Mouse (Mus musculus): ENCODE results near the gene Kcng4. TPM values are rescaled to one million over a fixed set of nuclear protein-coding genes. Genes with fewer than 3 reads are reported as not detected.

Kcng4 gene
- polyA plus RNA-seq, 1 experiment from 2014 or later = not detected

DNA sequence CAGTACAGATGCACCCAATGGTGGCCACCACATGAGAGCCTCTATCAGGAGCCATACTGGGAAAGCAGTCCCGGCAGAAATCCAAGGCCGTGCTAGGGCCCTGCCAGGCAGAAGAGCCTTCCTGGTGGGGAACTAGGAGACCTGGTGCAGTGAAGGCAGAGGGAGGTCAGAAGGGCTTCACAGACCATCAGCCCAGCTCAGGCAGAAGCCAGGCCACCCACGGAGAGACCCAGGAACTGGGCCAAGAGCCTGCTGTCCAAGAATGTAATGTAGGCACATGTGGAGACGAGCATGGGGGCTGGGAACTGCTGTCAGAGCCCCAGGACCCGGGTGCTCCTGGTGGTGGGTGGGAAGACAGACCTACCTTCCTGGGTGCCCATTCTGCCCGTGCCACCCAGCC is 29.8 kb upstream of the Kcng4 start:
- Histone ChIP-seq H3K4me1 (replicated peaks) (peaks cover 51% of the 10 kb centered on the region), H3K4me2 (no peak overlapping the region), H3K27me3 (replicated peaks) (0 out of 2 replicates have a peak, but pooled peaks cover 10% of the 10 kb centered on the region), H3K9me3 (replicated peaks) (no peaks in the 10 kb centered on the region), H3K4me3 (no peak overlapping the region), H3K9ac (no peak overlapping the region), H3K27ac (ENCODE audit: poor library complexity, severe bottlenecking) (no peak overlapping the region), H3K36me3 (no peaks in the 10 kb centered on the region)
- no peak for ATAC-seq (ENCODE audit: insufficient number of reproducible peaks, low FRiP score)
- 66% methylated on average over 6 of the region's 6 CpGs for WGBS

GRCm38 (mm10) chr8:119663440-119663839 is 28.0 kb upstream of the Kcng4 start:
- Histone ChIP-seq H3K4me3 (no peak overlapping the region), H3K9me3 (replicated peaks) (no peaks in the 10 kb centered on the region), H3K27ac (ENCODE audit: poor library complexity, severe bottlenecking) (no peak overlapping the region), H3K36me3 (no peaks in the 10 kb centered on the region), H3K4me1 (replicated peaks) (peaks cover 40% of the 10 kb centered on the region), H3K27me3 (replicated peaks) (0 out of 2 replicates have a peak, but pooled peaks cover 10% of the 10 kb centered on the region), H3K4me2 (no peak overlapping the region), H3K9ac (no peak overlapping the region)
- WGBS = 60% methylated on average over 11 of the region's 11 CpGs
- ATAC-seq (ENCODE audit: insufficient number of reproducible peaks, low FRiP score) = no peak

- Histone ChIP-seq H3K27me3 (replicated peaks) (no peaks in the 10 kb centered on the region), H3K9me3 (replicated peaks) (no peaks in the 10 kb centered on the region; the same call in 1 of the 2 replicates), H3K27ac (ENCODE audit: poor library complexity, severe bottlenecking) (no peak overlapping the region), H3K4me1 (replicated peaks) (peaks cover 37% of the 10 kb centered on the region), H3K4me3 (no peak overlapping the region), H3K4me2 (no peak overlapping the region), H3K36me3 (no peaks in the 10 kb centered on the region), H3K9ac (no peak overlapping the region)
- WGBS = 70% methylated on average over 6 of the region's 6 CpGs
- no peak for ATAC-seq (ENCODE audit: insufficient number of reproducible peaks, low FRiP score)
Observed at GRCm38 (mm10) chr8:119661892-119662291, 26.4 kb upstream of the Kcng4 start.

DNA sequence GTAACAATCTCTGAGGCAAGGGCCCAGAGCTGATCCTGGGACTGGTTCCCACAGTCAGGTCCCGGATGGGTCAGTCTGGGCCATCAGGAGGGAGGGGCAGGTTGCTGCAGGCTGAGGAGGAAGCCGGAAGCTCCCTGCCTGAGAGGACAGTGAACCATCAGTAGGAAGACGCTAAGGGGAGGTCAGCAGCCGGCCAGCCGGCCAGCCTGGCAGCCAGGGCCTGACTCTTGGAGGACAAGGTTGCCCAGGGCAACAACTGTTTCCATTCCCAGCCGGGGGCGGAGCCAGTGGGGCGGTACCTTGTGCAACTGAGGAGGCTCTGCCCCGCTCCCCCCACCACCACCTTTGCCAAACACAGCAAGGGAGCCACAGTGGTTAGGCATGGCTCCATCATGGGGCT is 25.6 kb upstream of the Kcng4 start:
- H3K9me3 ChIP-seq (replicated peaks) = no peaks in the 10 kb centered on the region; the same call in 1 of the 2 replicates
- ATAC-seq (ENCODE audit: insufficient number of reproducible peaks, low FRiP score) = peak; percentile 67
- no peaks in the 10 kb centered on the region for H3K36me3 ChIP-seq
- peaks cover 29% of the 10 kb centered on the region for H3K4me1 ChIP-seq (replicated peaks)
- WGBS = 11% methylated on average over 9 of the region's 9 CpGs
- no peak overlapping the region for H3K4me3 ChIP-seq
- peak overlapping the region; percentile 0; the same call in 1 of the 2 replicates for H3K4me2 ChIP-seq
- H3K27ac ChIP-seq (ENCODE audit: poor library complexity, severe bottlenecking) = no peak overlapping the region
- no peaks in the 10 kb centered on the region for H3K27me3 ChIP-seq (replicated peaks)
- H3K9ac ChIP-seq = 0 out of 2 replicates have a peak overlapping the region, but pooled peaks have one; percentile 10

- H3K9me3 ChIP-seq (replicated peaks) = no peaks in the 10 kb centered on the region; the same call in 1 of the 2 replicates
- no peak overlapping the region for H3K9ac ChIP-seq
- H3K4me2 ChIP-seq = no peak overlapping the region
- H3K27me3 ChIP-seq (replicated peaks) = no peaks in the 10 kb centered on the region
- H3K4me1 ChIP-seq (replicated peaks) = peaks cover 27% of the 10 kb centered on the region
- no peak overlapping the region for H3K4me3 ChIP-seq
- WGBS = 38% methylated on average over 5 of the region's 5 CpGs
- no peaks in the 10 kb centered on the region for H3K36me3 ChIP-seq
- no peak for ATAC-seq (ENCODE audit: insufficient number of reproducible peaks, low FRiP score)
- no peak overlapping the region for H3K27ac ChIP-seq (ENCODE audit: poor library complexity, severe bottlenecking)
Observed at GRCm38 (mm10) chr8:119656709-119657464, 21.4 kb upstream of the Kcng4 start.

DNA sequence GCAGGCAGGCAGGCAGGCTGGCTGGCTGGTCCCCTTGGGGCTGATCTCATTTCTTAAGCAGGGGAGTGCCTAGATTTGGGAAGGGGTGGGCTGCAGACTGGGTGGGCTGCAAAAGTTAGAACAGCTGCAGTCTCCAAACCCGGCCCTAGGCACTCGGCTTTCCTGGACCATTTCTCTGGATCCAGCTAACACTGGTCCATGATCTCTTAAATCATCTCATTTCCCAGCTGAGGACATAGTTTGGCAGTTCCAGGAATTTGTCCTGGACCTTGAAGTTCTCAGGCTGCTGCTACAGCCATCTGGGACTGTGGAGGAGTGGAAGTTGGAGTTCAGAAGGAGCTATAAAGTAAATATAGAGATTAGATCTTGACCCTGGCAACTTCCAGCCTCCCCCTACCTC is 15.8 kb upstream of the Kcng4 start:
- no peak overlapping the region for H3K4me2 ChIP-seq
- H3K36me3 ChIP-seq = no peaks in the 10 kb centered on the region
- no peak overlapping the region for H3K9ac ChIP-seq
- 54% methylated on average over 2 of the region's 2 CpGs for WGBS
- H3K4me3 ChIP-seq = no peak overlapping the region
- H3K9me3 ChIP-seq (replicated peaks) = peaks cover 4% of the 10 kb centered on the region
- H3K27me3 ChIP-seq (replicated peaks) = no peaks in the 10 kb centered on the region
- peaks cover 11% of the 10 kb centered on the region; the same call in 1 of the 2 replicates for H3K4me1 ChIP-seq (replicated peaks)
- H3K27ac ChIP-seq (ENCODE audit: poor library complexity, severe bottlenecking) = no peak overlapping the region
- no peak for ATAC-seq (ENCODE audit: insufficient number of reproducible peaks, low FRiP score)

GRCm38 (mm10) chr8:119646846-119647245 is 11.4 kb upstream of the Kcng4 start:
- ATAC-seq (ENCODE audit: insufficient number of reproducible peaks, low FRiP score) = no peak
- no peaks in the 10 kb centered on the region for H3K4me1 ChIP-seq (replicated peaks)
- peaks cover 6% of the 10 kb centered on the region for H3K9me3 ChIP-seq (replicated peaks)
- H3K36me3 ChIP-seq = no peaks in the 10 kb centered on the region
- no peak overlapping the region for H3K4me3 ChIP-seq
- WGBS = 81% methylated on average over 7 of the region's 7 CpGs
- H3K4me2 ChIP-seq = no peak overlapping the region
- no peak overlapping the region for H3K27ac ChIP-seq (ENCODE audit: poor library complexity, severe bottlenecking)
- no peak overlapping the region for H3K9ac ChIP-seq
- H3K27me3 ChIP-seq (replicated peaks) = no peaks in the 10 kb centered on the region

DNA sequence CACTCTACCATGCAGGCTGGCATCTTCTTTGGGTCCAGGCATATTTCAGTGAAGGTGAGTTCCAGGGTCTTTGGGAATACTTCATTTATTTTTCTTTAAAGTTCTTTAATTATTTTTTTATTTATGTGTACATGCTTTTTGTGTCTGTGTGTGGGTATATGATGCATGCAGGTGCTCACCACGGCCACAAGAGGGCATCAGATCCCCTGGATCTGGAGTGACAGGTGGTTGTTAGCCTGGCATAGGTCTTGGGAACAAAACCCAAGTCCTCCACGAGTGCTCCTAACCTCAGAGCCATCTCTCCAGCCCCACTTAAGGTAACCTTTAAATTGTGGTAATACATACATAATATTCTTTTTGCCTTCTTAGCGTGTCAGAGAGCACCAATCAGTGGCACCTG is 10.7 kb upstream of the Kcng4 start:
- no peak overlapping the region for H3K27ac ChIP-seq (ENCODE audit: poor library complexity, severe bottlenecking)
- H3K4me1 ChIP-seq (replicated peaks) = no peaks in the 10 kb centered on the region
- no peaks in the 10 kb centered on the region for H3K27me3 ChIP-seq (replicated peaks)
- H3K9me3 ChIP-seq (replicated peaks) = peaks cover 6% of the 10 kb centered on the region
- WGBS = 73% methylated on average over 3 of the region's 3 CpGs
- H3K36me3 ChIP-seq = no peaks in the 10 kb centered on the region
- H3K9ac ChIP-seq = no peak overlapping the region
- no peak overlapping the region for H3K4me2 ChIP-seq
- no peak for ATAC-seq (ENCODE audit: insufficient number of reproducible peaks, low FRiP score)
- H3K4me3 ChIP-seq = no peak overlapping the region

- Histone ChIP-seq H3K27ac (ENCODE audit: poor library complexity, severe bottlenecking) (no peak overlapping the region), H3K4me1 (replicated peaks) (no peaks in the 10 kb centered on the region), H3K4me2 (no peak overlapping the region), H3K4me3 (no peak overlapping the region), H3K27me3 (replicated peaks) (no peaks in the 10 kb centered on the region), H3K9me3 (replicated peaks) (peaks cover 6% of the 10 kb centered on the region), H3K36me3 (no peaks in the 10 kb centered on the region), H3K9ac (no peak overlapping the region)
- ATAC-seq (ENCODE audit: insufficient number of reproducible peaks, low FRiP score) = no peak
- WGBS = 69% methylated on average over 18 of the region's 18 CpGs
Observed at GRCm38 (mm10) chr8:119644981-119645597, 9.6 kb upstream of the Kcng4 start.

GRCm38 (mm10) chr8:119644429-119644960 is 9.0 kb upstream of the Kcng4 start:
- WGBS = 82% methylated on average over 17 of the region's 17 CpGs
- H3K27me3 ChIP-seq (replicated peaks) = no peaks in the 10 kb centered on the region
- peaks cover 6% of the 10 kb centered on the region for H3K9me3 ChIP-seq (replicated peaks)
- H3K27ac ChIP-seq (ENCODE audit: poor library complexity, severe bottlenecking) = no peak overlapping the region
- H3K9ac ChIP-seq = no peak overlapping the region
- ATAC-seq (ENCODE audit: insufficient number of reproducible peaks, low FRiP score) = no peak
- no peak overlapping the region for H3K4me3 ChIP-seq
- no peak overlapping the region for H3K4me2 ChIP-seq
- no peaks in the 10 kb centered on the region for H3K36me3 ChIP-seq
- no peaks in the 10 kb centered on the region for H3K4me1 ChIP-seq (replicated peaks)

DNA sequence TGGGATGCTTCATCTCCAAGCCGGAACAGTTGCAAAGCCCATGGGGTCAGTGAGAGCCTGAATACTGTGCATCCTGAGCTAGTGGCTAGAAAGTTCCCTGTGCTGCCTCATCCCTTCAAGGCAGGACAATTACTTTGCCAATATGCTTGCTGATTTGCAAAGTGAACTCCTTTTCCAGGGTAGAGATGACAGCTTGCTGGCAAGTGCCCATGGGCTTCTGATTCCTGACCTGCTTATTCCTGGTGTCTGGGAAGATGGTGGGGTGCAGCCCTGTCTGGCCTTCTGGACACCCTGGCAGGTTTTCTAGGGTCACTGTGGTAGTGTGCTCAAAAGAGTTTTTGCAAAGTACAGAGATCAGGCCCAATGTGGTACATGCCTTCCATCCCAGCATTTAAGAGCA is 7.5 kb upstream of the Kcng4 start:
- Histone ChIP-seq H3K36me3 (no peaks in the 10 kb centered on the region), H3K27ac (ENCODE audit: poor library complexity, severe bottlenecking) (no peak overlapping the region), H3K9ac (no peak overlapping the region), H3K27me3 (replicated peaks) (no peaks in the 10 kb centered on the region), H3K4me2 (no peak overlapping the region), H3K9me3 (replicated peaks) (peaks cover 6% of the 10 kb centered on the region), H3K4me3 (no peak overlapping the region), H3K4me1 (replicated peaks) (no peaks in the 10 kb centered on the region)
- 85% methylated on average over 1 of the region's 1 CpGs for WGBS
- no peak for ATAC-seq (ENCODE audit: insufficient number of reproducible peaks, low FRiP score)
